Mouse (Mus musculus) midbrain, embryonic 13.5 days (tissue): ENCODE results near the gene Zbtb8os. TPM values are rescaled to one million over a fixed set of nuclear protein-coding genes. Genes with fewer than 3 reads are reported as not detected.

Experiments
- ATAC-seq: fragments of 200-750 bp; cut with Nextera tagmentation; 2 replicates; pipeline ENCODE4 v1.8.0; 2017; ENCODE audit warnings: mild to moderate bottlenecking, moderate TSS enrichment, moderate library complexity
- H3K27ac ChIP-seq: fragments of 300-500 bp; sonication (generic); 2 replicates; pipeline ENCODE4 v1.5.1; 2015; ENCODE audit warnings: inconsistent platforms, mild to moderate bottlenecking, moderate library complexity
- H3K27me3 ChIP-seq: fragments of 300-500 bp; sonication (generic); 2 replicates; pipeline ENCODE4 v1.6.1; 2015; ENCODE audit warnings: mild to moderate bottlenecking, inconsistent platforms
- H3K36me3 ChIP-seq: fragments of 300-500 bp; sonication (generic); 2 replicates; pipeline ENCODE4 v1.6.1; 2015; ENCODE audit warnings: mild to moderate bottlenecking, inconsistent platforms
- H3K4me1 ChIP-seq: fragments of 300-500 bp; sonication (generic); replicated peaks from 2 replicates; pipeline ENCODE4 v1.6.1; 2015; ENCODE audit warnings: inconsistent platforms
- H3K4me2 ChIP-seq: fragments of 300-500 bp; sonication (generic); replicated peaks from 2 replicates; pipeline ENCODE4 v1.6.1; 2015; ENCODE audit warnings: moderate library complexity, mild to moderate bottlenecking, inconsistent platforms
- H3K4me3 ChIP-seq: fragments of 300-500 bp; sonication (generic); replicated peaks from 2 replicates; pipeline ENCODE4 v1.5.1; 2015; ENCODE audit warnings: mild to moderate bottlenecking, inconsistent platforms
- H3K9ac ChIP-seq: fragments of 300-500 bp; sonication (generic); replicated peaks from 2 replicates; pipeline ENCODE4 v1.6.1; 2015; ENCODE audit warnings: mild to moderate bottlenecking, inconsistent platforms
- H3K9me3 ChIP-seq: fragments of 300-500 bp; sonication (generic); 2 replicates; pipeline ENCODE4 v1.6.1; 2016; ENCODE audit warnings: mild to moderate bottlenecking, inconsistent platforms
- WGBS: fragments of 180-500 bp; shearing (Covaris S2); methylation state at CpG from one replicate; pipeline ENCODE4 v1.1.7; 2015; 5-methylcytosine and 5-hydroxymethylcytosine counted together
- polyA plus RNA-seq: library from polyadenylated mRNA; unstranded; fragments of >200 nt; fragmentation: Nextera tagmentation; extraction: Ambion mirVana; gene quantifications from 2 replicates; pipeline ENCODE4 v1.2.1, GENCODE M21; 2015

Zbtb8os gene
- polyA plus RNA-seq, 1 experiment from 2014 or later = 28.0 TPM

GRCm38 (mm10) chr4:129299121-129299520, 36.4 kb upstream of the Zbtb8os start:
- H3K27ac ChIP-seq = no peak overlapping the region
- H3K9me3 ChIP-seq = no peaks in the 10 kb centered on the region
- no peak overlapping the region for H3K4me2 ChIP-seq
- H3K9ac ChIP-seq = no peak overlapping the region
- H3K4me3 ChIP-seq = no peak overlapping the region
- H3K36me3 ChIP-seq = no peaks in the 10 kb centered on the region
- no peak for ATAC-seq
- no peaks in the 10 kb centered on the region for H3K27me3 ChIP-seq
- peaks cover 15% of the 10 kb centered on the region for H3K4me1 ChIP-seq
- 53% methylated on average over 10 of the region's 10 CpGs for WGBS

- Histone ChIP-seq H3K4me1 (peaks cover 10% of the 10 kb centered on the region), H3K4me2 (no peak overlapping the region), H3K27ac (no peak overlapping the region), H3K27me3 (no peaks in the 10 kb centered on the region), H3K36me3 (peaks cover 30% of the 10 kb centered on the region), H3K4me3 (no peak overlapping the region), H3K9ac (no peak overlapping the region), H3K9me3 (no peaks in the 10 kb centered on the region)
- ATAC-seq = no peak
- WGBS = 73% methylated on average over 5 of the region's 5 CpGs
Measured at GRCm38 (mm10) chr4:129303401-129303800, 32.1 kb upstream of the Zbtb8os start.

GRCm38 (mm10) chr4:129303816-129304215, 31.7 kb upstream of the Zbtb8os start:
- peaks cover 6% of the 10 kb centered on the region; the same call in 1 of the 2 replicates for H3K4me1 ChIP-seq
- no peak overlapping the region for H3K4me3 ChIP-seq
- H3K27me3 ChIP-seq = no peaks in the 10 kb centered on the region
- no peak overlapping the region for H3K27ac ChIP-seq
- peaks cover 34% of the 10 kb centered on the region for H3K36me3 ChIP-seq
- 93% methylated on average over 9 of the region's 9 CpGs for WGBS
- no peak for ATAC-seq
- H3K4me2 ChIP-seq = no peak overlapping the region
- no peaks in the 10 kb centered on the region for H3K9me3 ChIP-seq
- H3K9ac ChIP-seq = no peak overlapping the region

- H3K27me3 ChIP-seq = no peaks in the 10 kb centered on the region
- H3K4me1 ChIP-seq = 0 out of 2 replicates have a peak, but pooled peaks cover under 1% of the 10 kb centered on the region
- no peak overlapping the region for H3K9ac ChIP-seq
- WGBS = 78% methylated on average over 1 of the region's 1 CpGs
- ATAC-seq = no peak
- H3K4me3 ChIP-seq = no peak overlapping the region
- no peaks in the 10 kb centered on the region for H3K9me3 ChIP-seq
- H3K4me2 ChIP-seq = no peak overlapping the region
- no peak overlapping the region for H3K27ac ChIP-seq
- H3K36me3 ChIP-seq = peaks cover 39% of the 10 kb centered on the region
Measured at GRCm38 (mm10) chr4:129304306-129304705, 31.2 kb upstream of the Zbtb8os start.

GRCm38 (mm10) chr4:129307936-129308335, 27.6 kb upstream of the Zbtb8os start:
- Histone ChIP-seq H3K4me3 (no peak overlapping the region), H3K27me3 (no peaks in the 10 kb centered on the region), H3K27ac (no peak overlapping the region), H3K4me1 (no peaks in the 10 kb centered on the region), H3K4me2 (no peak overlapping the region), H3K36me3 (peaks cover 67% of the 10 kb centered on the region), H3K9ac (no peak overlapping the region), H3K9me3 (no peaks in the 10 kb centered on the region)
- 92% methylated on average over 1 of the region's 1 CpGs for WGBS
- no peak for ATAC-seq

GRCm38 (mm10) chr4:129313886-129314285, 21.6 kb upstream of the Zbtb8os start:
- peaks cover 86% of the 10 kb centered on the region for H3K36me3 ChIP-seq
- no peaks in the 10 kb centered on the region for H3K27me3 ChIP-seq
- no peak overlapping the region for H3K4me3 ChIP-seq
- H3K9me3 ChIP-seq = no peaks in the 10 kb centered on the region
- no peaks in the 10 kb centered on the region for H3K4me1 ChIP-seq
- no peak overlapping the region for H3K27ac ChIP-seq
- no peak overlapping the region for H3K4me2 ChIP-seq
- ATAC-seq = no peak
- no peak overlapping the region for H3K9ac ChIP-seq
- 88% methylated on average over 3 of the region's 3 CpGs for WGBS

GRCm38 (mm10) chr4:129320876-129321275, 14.6 kb upstream of the Zbtb8os start:
- ATAC-seq = no peak
- no peak overlapping the region for H3K27ac ChIP-seq
- H3K27me3 ChIP-seq = no peaks in the 10 kb centered on the region
- peaks cover 6% of the 10 kb centered on the region; the same call in 1 of the 2 replicates for H3K4me1 ChIP-seq
- H3K4me3 ChIP-seq = no peak overlapping the region
- no peak overlapping the region for H3K4me2 ChIP-seq
- H3K36me3 ChIP-seq = peaks cover 78% of the 10 kb centered on the region
- no peaks in the 10 kb centered on the region for H3K9me3 ChIP-seq
- 97% methylated on average over 1 of the region's 1 CpGs for WGBS
- no peak overlapping the region for H3K9ac ChIP-seq

- Histone ChIP-seq H3K27me3 (no peaks in the 10 kb centered on the region), H3K9me3 (no peaks in the 10 kb centered on the region), H3K9ac (no peak overlapping the region), H3K4me1 (peaks cover 7% of the 10 kb centered on the region), H3K4me2 (no peak overlapping the region), H3K27ac (no peak overlapping the region), H3K4me3 (no peak overlapping the region), H3K36me3 (peaks cover 77% of the 10 kb centered on the region)
- no peak for ATAC-seq
- 94% methylated on average over 5 of the region's 5 CpGs for WGBS
Measured at GRCm38 (mm10) chr4:129322042-129322441, 13.5 kb upstream of the Zbtb8os start.

- Histone ChIP-seq H3K4me1 (peaks cover 7% of the 10 kb centered on the region), H3K36me3 (peaks cover 77% of the 10 kb centered on the region), H3K4me3 (no peak overlapping the region), H3K9me3 (no peaks in the 10 kb centered on the region), H3K9ac (no peak overlapping the region), H3K27ac (no peak overlapping the region), H3K27me3 (no peaks in the 10 kb centered on the region), H3K4me2 (no peak overlapping the region)
- 97% methylated on average over 1 of the region's 1 CpGs for WGBS
- no peak for ATAC-seq
Measured at GRCm38 (mm10) chr4:129323491-129323890, 12.0 kb upstream of the Zbtb8os start.

GRCm38 (mm10) chr4:129324756-129325155, 10.7 kb upstream of the Zbtb8os start:
- no peak for ATAC-seq
- Histone ChIP-seq H3K36me3 (peaks cover 72% of the 10 kb centered on the region), H3K27ac (no peak overlapping the region), H3K9me3 (no peaks in the 10 kb centered on the region), H3K27me3 (no peaks in the 10 kb centered on the region), H3K4me3 (no peak overlapping the region), H3K4me2 (no peak overlapping the region), H3K9ac (no peak overlapping the region), H3K4me1 (peaks cover 7% of the 10 kb centered on the region)
- WGBS = 82% methylated on average over 1 of the region's 1 CpGs

GRCm38 (mm10) chr4:129326191-129326590, 9.3 kb upstream of the Zbtb8os start:
- Histone ChIP-seq H3K4me2 (no peak overlapping the region), H3K9ac (no peak overlapping the region), H3K27ac (no peak overlapping the region), H3K27me3 (no peaks in the 10 kb centered on the region), H3K9me3 (no peaks in the 10 kb centered on the region), H3K4me3 (no peak overlapping the region), H3K4me1 (peaks cover 14% of the 10 kb centered on the region), H3K36me3 (peaks cover 62% of the 10 kb centered on the region)
- WGBS = 69% methylated on average over 1 of the region's 1 CpGs
- no peak for ATAC-seq

- Histone ChIP-seq H3K36me3 (peaks cover 26% of the 10 kb centered on the region), H3K4me2 (peak overlapping the region; percentile 77), H3K27ac (no peak overlapping the region), H3K9me3 (no peaks in the 10 kb centered on the region), H3K9ac (peak overlapping the region; percentile 96), H3K27me3 (no peaks in the 10 kb centered on the region), H3K4me1 (peaks cover 52% of the 10 kb centered on the region), H3K4me3 (peak overlapping the region; percentile 96)
- 34% methylated on average over 1 of the region's 1 CpGs for WGBS
- ATAC-seq = no peak
Measured at GRCm38 (mm10) chr4:129332846-129333245, 2.6 kb upstream of the Zbtb8os start.

GRCm38 (mm10) chr4:129334677-129335215, 749 bp upstream of the Zbtb8os start:
- ATAC-seq = no peak
- WGBS = under 1% methylated on average over 49 of the region's 62 CpGs
- Histone ChIP-seq H3K4me3 (peak overlapping the region; percentile 96), H3K4me2 (peak overlapping the region; percentile 77), H3K27me3 (no peaks in the 10 kb centered on the region), H3K36me3 (peaks cover 16% of the 10 kb centered on the region), H3K9me3 (no peaks in the 10 kb centered on the region), H3K9ac (peak overlapping the region; percentile 96), H3K4me1 (peaks cover 52% of the 10 kb centered on the region), H3K27ac (peak overlapping the region; percentile 98)
